Mouse (Mus musculus) splenic B cell, adult 2 months (primary cell): Measurements from ENCODE around the gene Atraid.
"Not testable (repeated sequence)": the region's sequence is repeated elsewhere in the genome, so short reads cannot be mapped to it uniquely, and the experiment has no call there.

Experiments used
- DNase-seq: peaks from one replicate; pipeline ENCODE4 v3.0.0-alpha.2; 2011; ENCODE audit warnings: low read depth, low spot score
- H3K27me3 ChIP-seq: 2 replicates; pipeline ENCODE4 v1.6.1; 2012; ENCODE audit warnings: mild to moderate bottlenecking, low read length, moderate library complexity, mixed read lengths; ENCODE audit not compliant: control insufficient read depth, poor library complexity, insufficient read depth, severe bottlenecking
- H3K36me3 ChIP-seq: 2 replicates; pipeline ENCODE4 v1.6.1; 2012; ENCODE audit warnings: mild to moderate bottlenecking, low read length, moderate library complexity, mixed read lengths; ENCODE audit not compliant: control insufficient read depth, poor library complexity, insufficient read depth, severe bottlenecking

Gene Atraid

GRCm38 (mm10) chr5:31036556-31036955 is 11.6 kb upstream of the Atraid start:
- not testable (repeated sequence) for DNase-seq, H3K27me3 ChIP-seq, H3K36me3 ChIP-seq

GRCm38 (mm10) chr5:31038171-31038845 is 9.8 kb upstream of the Atraid start:
- DNase-seq = no peak
- peaks cover 4% of the 10 kb centered on the region for H3K36me3 ChIP-seq

GRCm38 (mm10) chr5:31046416-31046815 is 1.7 kb upstream of the Atraid start:
- Histone ChIP-seq H3K36me3 (0 out of 2 replicates have a peak, but pooled peaks cover 2% of the 10 kb centered on the region), H3K27me3 (no peaks in the 10 kb centered on the region)
- no peak for DNase-seq

More at GRCm38 (mm10) chr5:31038171-31038845, 9.8 kb upstream of the Atraid start:
- H3K27me3 ChIP-seq = no peaks in the 10 kb centered on the region

- no peak for DNase-seq
- H3K27me3 ChIP-seq = no peaks in the 10 kb centered on the region
- H3K36me3 ChIP-seq = 0 out of 2 replicates have a peak, but pooled peaks cover 2% of the 10 kb centered on the region
These were observed 1.0 kb upstream of the Atraid start for GRCm38 (mm10) chr5:31047074-31047473.

GRCm38 (mm10) chr5:31048763-31049641 is 890 bp downstream of the Atraid start, which contains the start of gene Slc5a6:
TSS of gene Slc5a6 (minus strand) at chr5:31048924.
- Histone ChIP-seq H3K36me3 (0 out of 2 replicates have a peak, but pooled peaks cover 2% of the 10 kb centered on the region), H3K27me3 (no peaks in the 10 kb centered on the region)

GRCm38 (mm10) chr5:31050427-31050826 is 2.3 kb downstream of the Atraid start:
- 0 out of 2 replicates have a peak, but pooled peaks cover 2% of the 10 kb centered on the region for H3K36me3 ChIP-seq
- H3K27me3 ChIP-seq = no peaks in the 10 kb centered on the region
- DNase-seq = peak; percentile 54

More at GRCm38 (mm10) chr5:31048763-31049641, 890 bp downstream of the Atraid start, which contains the start of gene Slc5a6:
- peak; percentile 71 for DNase-seq

- not testable (repeated sequence) for DNase-seq, H3K27me3 ChIP-seq, H3K36me3 ChIP-seq
These were observed 5.6 kb downstream of the Atraid start for GRCm38 (mm10) chr5:31053728-31054127.

- 0 out of 2 replicates have a peak, but pooled peaks cover 7% of the 10 kb centered on the region for H3K36me3 ChIP-seq
- peak; percentile 91 for DNase-seq
- no peaks in the 10 kb centered on the region for H3K27me3 ChIP-seq
These were observed 6.4 kb downstream of the Atraid start, which contains the start of gene Cad for GRCm38 (mm10) chr5:31054261-31055215. TSS of gene Cad (plus strand) at chr5:31054780.

- DNase-seq = peak; percentile 18
- Histone ChIP-seq H3K27me3 (no peaks in the 10 kb centered on the region), H3K36me3 (peaks cover 8% of the 10 kb centered on the region; the same call in 1 of the 2 replicates)
These were observed 7.4 kb downstream of the Atraid start for GRCm38 (mm10) chr5:31055216-31056140.

- DNase-seq = no peak
- Histone ChIP-seq H3K27me3 (no peaks in the 10 kb centered on the region), H3K36me3 (peaks cover 14% of the 10 kb centered on the region)
These were observed 21.7 kb downstream of the Atraid start for GRCm38 (mm10) chr5:31069810-31070209.

- Histone ChIP-seq H3K36me3 (peaks cover 14% of the 10 kb centered on the region), H3K27me3 (no peaks in the 10 kb centered on the region)
- no peak for DNase-seq
These were observed 22.9 kb downstream of the Atraid start for GRCm38 (mm10) chr5:31071059-31071458.

- no peak for DNase-seq
- H3K27me3 ChIP-seq = no peaks in the 10 kb centered on the region
- peaks cover 14% of the 10 kb centered on the region for H3K36me3 ChIP-seq
These were observed 23.7 kb downstream of the Atraid start for GRCm38 (mm10) chr5:31071821-31072220.

- no peaks in the 10 kb centered on the region for H3K27me3 ChIP-seq
- DNase-seq = no peak
- peaks cover 15% of the 10 kb centered on the region for H3K36me3 ChIP-seq
These were observed 25.1 kb downstream of the Atraid start for GRCm38 (mm10) chr5:31073176-31073575.
